Mouse (Mus musculus) embryonic facial prominence, embryonic 15.5 days (tissue): ENCODE data around the gene Zfp146. TPM values are rescaled to one million over a fixed set of nuclear protein-coding genes. Genes with fewer than 3 reads are reported as not detected.
"Not testable (repeated sequence)": the region's sequence is repeated elsewhere in the genome, so short reads cannot be mapped to it uniquely, and the experiment has no call there.

Experiments
- ATAC-seq: fragments of 200-750 bp; cut with Nextera tagmentation; 2 replicates; pipeline ENCODE4 v1.8.0; 2017; ENCODE audit warnings: low read depth, moderate TSS enrichment; ENCODE audit not compliant: insufficient number of reproducible peaks, low FRiP score, low TSS enrichment
- H3K27ac ChIP-seq: fragments of 300-500 bp; sonication (generic); replicated peaks from 2 replicates; pipeline ENCODE4 v1.5.1; 2015; ENCODE audit warnings: mild to moderate bottlenecking, inconsistent platforms
- H3K27me3 ChIP-seq: fragments of 300-500 bp; sonication (generic); 2 replicates; pipeline ENCODE4 v1.6.1; 2015; ENCODE audit warnings: inconsistent platforms
- H3K36me3 ChIP-seq: fragments of 300-500 bp; sonication (generic); 2 replicates; pipeline ENCODE4 v1.6.1; 2015; ENCODE audit warnings: mild to moderate bottlenecking, inconsistent platforms
- H3K4me1 ChIP-seq: fragments of 300-500 bp; sonication (generic); 2 replicates; pipeline ENCODE4 v1.6.1; 2015; ENCODE audit warnings: inconsistent platforms
- H3K4me2 ChIP-seq: fragments of 300-500 bp; sonication (generic); replicated peaks from 2 replicates; pipeline ENCODE4 v1.6.1; 2015; ENCODE audit warnings: mild to moderate bottlenecking, inconsistent platforms
- H3K4me3 ChIP-seq: fragments of 300-500 bp; sonication (generic); replicated peaks from 2 replicates; pipeline ENCODE4 v1.5.1; 2015; ENCODE audit warnings: mild to moderate bottlenecking, inconsistent platforms
- H3K9ac ChIP-seq: fragments of 300-500 bp; sonication (generic); 2 replicates; pipeline ENCODE4 v1.6.1; 2015; ENCODE audit warnings: inconsistent platforms
- H3K9me3 ChIP-seq: fragments of 300-500 bp; sonication (generic); replicated peaks from 2 replicates; pipeline ENCODE4 v1.6.1; 2016; ENCODE audit warnings: inconsistent platforms
- WGBS: fragments of 180-500 bp; shearing (Covaris S2); methylation state at CpG from one replicate; pipeline ENCODE4 v1.1.7; 2015; 5-methylcytosine and 5-hydroxymethylcytosine counted together
- polyA plus RNA-seq: library from polyadenylated mRNA; unstranded; fragments of >200 nt; fragmentation: Nextera tagmentation; extraction: Ambion mirVana; gene quantifications from 2 replicates; pipeline ENCODE4 v1.2.1, GENCODE M21; 2015

Zfp146 gene
- polyA plus RNA-seq, 1 experiment from 2014 or later = 13.6 TPM

DNA sequence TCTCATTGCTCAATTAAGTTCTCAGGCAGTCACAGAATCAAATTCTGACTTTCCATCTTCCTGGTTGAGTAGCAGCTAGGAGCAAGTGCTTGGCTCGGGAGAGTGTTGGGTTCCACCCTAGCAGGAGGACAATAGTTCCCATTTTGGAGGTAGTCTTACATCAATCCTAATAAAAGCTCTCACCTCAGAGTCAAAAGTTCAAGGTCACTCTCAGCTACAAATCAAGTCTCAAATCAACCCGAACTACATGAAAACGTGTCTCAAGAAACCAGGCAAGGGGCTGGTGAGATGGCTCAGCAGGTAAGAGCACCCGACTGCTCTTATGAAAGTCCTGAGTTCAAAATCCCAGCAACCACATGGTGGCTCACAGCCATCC, 19.6 kb upstream of the Zfp146 start:
- Histone ChIP-seq H3K27me3 (no peaks in the 10 kb centered on the region), H3K36me3 (peaks cover 74% of the 10 kb centered on the region), H3K4me3 (no peak overlapping the region), H3K4me1 (peaks cover 21% of the 10 kb centered on the region), H3K4me2 (no peak overlapping the region), H3K9me3 (no peaks in the 10 kb centered on the region), H3K27ac (no peak overlapping the region), H3K9ac (no peak overlapping the region)
- WGBS = 85% methylated on average over 4 of the region's 4 CpGs
- ATAC-seq = no peak

DNA sequence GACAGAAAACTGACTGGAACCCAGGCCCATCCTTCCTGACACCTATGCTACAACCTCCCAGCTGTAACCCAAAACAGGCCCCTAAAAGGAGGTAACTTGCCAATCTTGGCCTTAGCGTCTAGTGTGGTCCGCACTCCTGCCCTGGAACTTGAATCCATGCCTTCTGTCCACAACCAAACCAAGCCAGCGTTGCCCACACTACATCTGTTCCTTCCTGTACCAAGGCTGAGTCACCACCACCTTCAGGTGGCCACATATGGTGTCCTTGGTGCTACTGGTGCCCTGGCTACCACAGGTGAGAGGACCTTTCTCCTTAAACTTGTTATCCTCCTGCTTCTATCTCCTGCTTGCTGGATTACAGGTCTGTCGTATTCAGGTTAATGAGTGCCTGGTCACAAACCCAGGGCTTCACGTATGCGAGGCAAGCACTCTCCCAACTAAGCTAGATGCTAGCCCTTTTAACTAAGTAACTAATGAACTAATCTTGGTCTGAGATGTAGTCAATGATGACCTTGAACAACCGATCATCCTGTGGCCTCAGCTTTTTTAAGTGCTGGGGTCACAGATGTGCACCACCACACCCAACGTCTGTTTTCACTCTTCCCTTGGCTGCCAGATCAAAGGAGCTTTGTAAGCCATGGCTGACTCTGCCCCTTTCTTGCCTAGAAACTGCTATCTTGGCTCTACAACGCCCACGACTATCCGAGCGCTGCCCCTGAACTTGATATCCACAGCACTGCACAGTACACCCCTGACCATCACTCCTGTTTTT, 19.0 kb upstream of the Zfp146 start:
- Histone ChIP-seq H3K4me2 (no peak overlapping the region), H3K4me3 (no peak overlapping the region), H3K9me3 (no peaks in the 10 kb centered on the region), H3K27ac (no peak overlapping the region), H3K9ac (no peak overlapping the region), H3K27me3 (no peaks in the 10 kb centered on the region), H3K4me1 (peaks cover 24% of the 10 kb centered on the region), H3K36me3 (peaks cover 74% of the 10 kb centered on the region)
- WGBS = 66% methylated on average over 12 of the region's 12 CpGs
- ATAC-seq = no peak

DNA sequence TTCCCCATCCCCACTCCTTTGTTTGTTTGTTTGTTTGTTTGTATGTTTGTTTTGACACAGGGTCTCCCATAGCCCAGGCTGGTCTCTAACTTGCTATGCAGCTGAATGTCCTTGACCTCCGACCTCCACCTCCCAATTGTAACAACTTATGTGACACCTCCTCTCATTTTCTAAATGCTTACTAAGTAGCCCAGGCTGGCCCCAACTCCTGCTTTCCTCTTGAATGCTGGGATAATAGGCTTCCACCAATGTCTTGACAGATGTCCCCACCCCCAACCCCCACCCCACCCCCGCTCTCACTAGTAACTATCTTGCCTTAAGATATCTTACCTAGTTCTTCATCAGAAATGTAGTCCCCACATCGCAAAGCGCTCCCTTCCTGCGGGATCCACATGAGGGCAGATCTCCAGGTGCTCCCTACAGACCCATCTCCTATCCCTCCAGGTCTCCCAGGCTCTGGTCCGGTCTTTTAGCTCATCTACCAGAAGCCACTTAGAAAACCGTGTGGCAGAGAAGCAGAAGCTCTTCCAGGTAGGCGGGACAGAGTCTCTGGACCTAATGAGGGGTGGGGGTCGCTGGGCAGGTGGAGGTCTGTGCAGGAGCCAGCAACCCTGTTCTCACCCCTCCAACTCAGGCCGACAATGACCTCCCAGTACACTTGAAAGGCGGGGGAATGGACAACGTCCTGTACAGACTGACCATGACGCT, 15.2 kb upstream of the Zfp146 start:
- Histone ChIP-seq H3K4me2 (no peak overlapping the region), H3K9ac (no peak overlapping the region), H3K27me3 (no peaks in the 10 kb centered on the region), H3K4me1 (peaks cover 11% of the 10 kb centered on the region), H3K36me3 (peaks cover 46% of the 10 kb centered on the region), H3K9me3 (no peaks in the 10 kb centered on the region), H3K27ac (no peak overlapping the region), H3K4me3 (no peak overlapping the region)
- no peak for ATAC-seq
- WGBS = 72% methylated on average over 13 of the region's 13 CpGs

DNA sequence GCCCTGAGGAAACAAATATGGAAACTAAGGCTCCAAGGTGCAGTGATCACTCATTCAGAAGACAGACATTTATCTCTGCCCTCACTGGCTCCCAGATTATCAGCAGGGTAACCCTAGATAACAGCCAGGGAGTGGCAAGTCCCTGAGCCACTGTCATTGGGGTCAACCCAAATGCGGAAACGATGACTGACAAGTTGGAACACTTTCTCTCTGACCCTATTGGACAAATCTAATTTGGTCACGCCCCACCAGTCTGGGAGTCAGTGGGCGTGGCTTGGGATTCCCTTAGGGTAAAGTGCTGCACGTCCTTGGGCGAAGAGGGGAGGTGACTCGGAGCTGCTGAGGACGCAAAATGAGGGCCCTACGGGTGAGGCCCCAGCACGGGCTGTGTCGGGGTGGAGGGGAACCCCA, 14.3 kb upstream of the Zfp146 start, which contains the start of gene Cox7a1:
Gene Cox7a1 (plus strand): TSS at position 266 of the 411 bp plus-strand sequence.
- H3K27ac ChIP-seq = no peak within 1 kb of the TSS
- ATAC-seq = peak; percentile 36; the same call in 1 of the 2 replicates
- 2% methylated on average over 11 of the region's 11 CpGs for WGBS

DNA sequence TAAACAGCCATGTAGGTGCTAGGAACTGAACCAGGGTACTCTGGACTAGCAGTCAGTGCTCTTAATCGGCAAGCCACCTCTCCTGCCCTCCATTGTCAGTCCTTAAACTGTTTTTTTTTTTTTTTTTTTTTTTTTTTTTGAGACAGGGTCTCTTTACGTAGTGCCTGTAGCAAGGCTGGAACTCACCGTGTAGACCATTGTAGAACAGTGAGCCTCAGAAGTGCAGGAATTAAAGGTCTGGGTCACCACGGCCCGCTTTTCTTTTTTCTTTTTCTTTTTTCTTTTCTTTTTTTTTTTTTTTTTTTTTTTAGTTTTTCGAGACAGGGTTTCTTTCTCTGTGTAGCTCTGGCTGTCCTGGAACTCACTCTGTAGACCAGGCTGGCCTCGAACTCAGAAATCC, 13.6 kb upstream of the Zfp146 start:
- WGBS = 69% methylated on average over 7 of the region's 7 CpGs
- not testable (repeated sequence) for H3K27ac ChIP-seq, H3K27me3 ChIP-seq, H3K9ac ChIP-seq, ATAC-seq, H3K9me3 ChIP-seq, H3K4me3 ChIP-seq, H3K4me2 ChIP-seq
- Histone ChIP-seq H3K36me3 (peaks cover 39% of the 10 kb centered on the region), H3K4me1 (peaks cover 11% of the 10 kb centered on the region)

More for the DNA sequence above, 14.3 kb upstream of the Zfp146 start, which contains the start of gene Cox7a1:
- Histone ChIP-seq H3K36me3 (peaks cover 39% of the 10 kb centered on the region), H3K9me3 (no peaks in the 10 kb centered on the region), H3K27me3 (no peaks in the 10 kb centered on the region), H3K9ac (no peak within 1 kb of the TSS), H3K4me1 (peaks cover 11% of the 10 kb centered on the region), H3K4me3 (peak within 1 kb of the TSS; percentile 10; the same call in 1 of the 2 replicates), H3K4me2 (peak within 1 kb of the TSS; percentile 38)

DNA sequence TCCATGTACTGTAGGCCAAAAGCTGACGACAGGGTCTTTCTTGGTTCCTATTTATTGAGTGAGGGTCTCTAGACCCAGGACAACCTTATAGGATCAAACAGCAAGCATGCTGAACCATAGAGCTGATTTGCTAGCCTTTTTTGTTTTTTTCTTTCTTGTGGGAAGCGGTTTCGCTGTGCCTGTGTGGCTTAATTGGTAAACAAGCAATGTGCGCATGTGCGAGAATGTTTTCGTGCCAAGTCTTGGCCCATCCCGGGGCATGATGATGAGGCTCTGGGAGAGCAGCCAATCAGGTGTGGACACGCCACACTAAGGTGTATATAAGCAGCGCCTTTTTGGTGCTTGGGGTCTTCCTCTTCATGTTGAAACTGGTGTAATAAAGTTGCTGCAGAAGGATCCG, 12.4 kb upstream of the Zfp146 start:
- peaks cover 36% of the 10 kb centered on the region for H3K36me3 ChIP-seq
- not testable (repeated sequence) for H3K4me3 ChIP-seq, ATAC-seq, H3K9ac ChIP-seq, H3K4me2 ChIP-seq, H3K27ac ChIP-seq, H3K9me3 ChIP-seq, H3K27me3 ChIP-seq
- peaks cover 11% of the 10 kb centered on the region for H3K4me1 ChIP-seq
- WGBS = 87% methylated on average over 10 of the region's 10 CpGs

DNA sequence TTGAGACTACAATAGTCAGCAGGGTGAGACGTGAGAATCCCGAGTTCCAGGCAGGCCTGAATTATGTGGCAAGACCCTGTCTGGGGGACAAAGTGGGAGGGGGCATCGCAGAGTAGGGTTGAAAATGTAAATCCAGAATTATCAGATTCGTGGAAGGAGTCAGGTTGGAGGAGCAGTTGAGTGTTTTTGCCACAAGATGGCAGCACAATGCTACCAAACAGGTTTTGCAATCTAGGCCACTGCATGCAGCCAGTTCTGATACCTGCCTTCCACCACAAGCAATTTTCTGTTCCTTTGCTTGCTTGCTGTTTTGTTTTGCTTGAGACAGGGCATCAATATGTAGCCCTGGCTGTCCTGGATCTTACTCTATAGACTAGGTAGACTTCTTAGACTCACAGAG, 11.8 kb upstream of the Zfp146 start:
- Histone ChIP-seq H3K9me3 (no peaks in the 10 kb centered on the region), H3K36me3 (peaks cover 36% of the 10 kb centered on the region), H3K27me3 (no peaks in the 10 kb centered on the region), H3K9ac (no peak overlapping the region), H3K4me2 (no peak overlapping the region), H3K4me1 (peaks cover 11% of the 10 kb centered on the region), H3K27ac (no peak overlapping the region), H3K4me3 (no peak overlapping the region)
- WGBS = 0% methylated on average over 4 of the region's 4 CpGs
- no peak for ATAC-seq

DNA sequence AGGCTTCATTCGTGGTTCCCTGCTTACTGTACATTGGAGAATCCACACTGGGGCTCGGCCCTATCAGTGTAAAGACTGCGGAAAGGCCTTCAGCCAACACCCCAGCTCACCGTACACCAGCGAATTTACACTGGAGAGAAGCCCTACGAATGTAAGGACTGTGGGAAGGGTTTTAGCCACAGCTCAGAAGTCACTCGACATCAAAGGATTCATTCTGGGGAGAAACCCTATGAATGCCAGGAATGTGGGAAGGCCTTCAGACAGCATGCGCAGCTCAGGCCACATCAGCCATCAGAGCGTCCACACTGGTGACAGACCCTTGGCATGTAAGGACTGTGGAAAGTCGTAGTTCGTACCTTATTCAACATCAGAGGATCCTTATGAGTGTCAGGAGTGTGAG, 8.7 kb upstream of the Zfp146 start:
- Histone ChIP-seq H3K4me3 (no peak overlapping the region), H3K4me2 (no peak overlapping the region), H3K27me3 (no peaks in the 10 kb centered on the region), H3K27ac (no peak overlapping the region), H3K36me3 (peaks cover 33% of the 10 kb centered on the region), H3K9ac (no peak overlapping the region), H3K9me3 (no peaks in the 10 kb centered on the region), H3K4me1 (no peaks in the 10 kb centered on the region)
- no peak for ATAC-seq
- WGBS = 79% methylated on average over 11 of the region's 11 CpGs

DNA sequence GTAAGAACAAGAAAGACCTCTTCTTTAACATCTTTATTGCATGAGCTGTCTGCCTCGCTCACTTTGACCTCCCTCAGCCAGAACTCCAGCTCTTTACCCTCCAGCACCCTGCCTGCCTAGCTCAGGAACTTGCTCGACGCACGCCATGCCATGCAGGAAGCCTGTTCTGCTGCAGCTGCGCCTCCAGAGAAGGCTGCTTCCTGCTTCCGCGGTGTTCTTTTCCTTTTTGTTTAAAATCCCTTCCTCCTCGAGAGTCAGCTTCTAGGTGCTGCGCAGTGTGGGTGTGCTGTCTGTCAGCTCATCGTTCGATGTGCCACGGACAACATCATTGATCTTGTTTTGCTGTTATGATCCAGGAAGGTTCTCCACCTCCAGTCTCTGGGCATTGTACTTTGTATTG, 6.9 kb upstream of the Zfp146 start:
- Histone ChIP-seq H3K36me3 (peaks cover 33% of the 10 kb centered on the region), H3K4me1 (no peaks in the 10 kb centered on the region), H3K4me3 (no peak overlapping the region), H3K9me3 (no peaks in the 10 kb centered on the region), H3K9ac (no peak overlapping the region), H3K27ac (no peak overlapping the region), H3K4me2 (no peak overlapping the region), H3K27me3 (no peaks in the 10 kb centered on the region)
- WGBS = 84% methylated on average over 12 of the region's 12 CpGs
- ATAC-seq = no peak

DNA sequence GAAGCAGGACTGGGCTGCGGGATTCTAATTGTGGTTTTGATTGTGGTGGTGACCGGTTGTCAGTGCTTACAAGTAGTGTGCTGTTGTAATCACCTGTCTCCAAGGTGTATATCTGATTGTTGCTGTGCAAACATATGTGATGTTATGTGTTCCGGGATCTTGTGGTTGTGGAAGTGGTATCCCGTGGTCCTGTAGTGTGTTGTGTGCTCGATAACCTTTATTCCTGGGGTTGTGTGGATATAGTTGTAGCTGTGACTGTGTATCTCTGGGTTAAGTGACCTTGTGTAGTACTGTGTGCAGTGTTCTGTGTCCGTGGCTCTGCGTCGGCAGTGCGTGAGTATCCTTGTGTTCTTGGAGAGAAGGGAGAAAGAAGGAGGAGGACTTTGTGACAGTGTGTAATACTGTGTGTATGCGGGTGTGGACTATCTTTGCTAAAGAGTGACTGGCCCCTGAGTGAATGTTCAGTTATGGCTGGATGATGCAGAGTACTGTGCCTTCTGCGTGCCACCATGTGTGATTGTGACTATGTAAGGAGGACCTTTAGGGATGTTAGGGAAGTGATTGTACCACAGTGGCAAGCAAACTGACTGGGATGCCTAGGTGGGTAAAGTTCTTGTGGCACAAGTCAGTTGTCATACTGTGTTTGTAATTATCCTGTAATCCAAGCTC, 867 bp upstream of the Zfp146 start:
- peaks cover 16% of the 10 kb centered on the region; the same call in 1 of the 2 replicates for H3K9me3 ChIP-seq
- peaks cover 29% of the 10 kb centered on the region for H3K36me3 ChIP-seq
- peak overlapping the region; percentile 60 for H3K4me2 ChIP-seq
- WGBS = 22% methylated on average over 11 of the region's 11 CpGs
- ATAC-seq = peak; percentile 0; the same call in 1 of the 2 replicates
- H3K4me3 ChIP-seq = peak overlapping the region; percentile 74
- H3K27me3 ChIP-seq = no peaks in the 10 kb centered on the region
- peak overlapping the region; percentile 76 for H3K9ac ChIP-seq
- H3K4me1 ChIP-seq = peaks cover 8% of the 10 kb centered on the region
- H3K27ac ChIP-seq = peak overlapping the region; percentile 92

DNA sequence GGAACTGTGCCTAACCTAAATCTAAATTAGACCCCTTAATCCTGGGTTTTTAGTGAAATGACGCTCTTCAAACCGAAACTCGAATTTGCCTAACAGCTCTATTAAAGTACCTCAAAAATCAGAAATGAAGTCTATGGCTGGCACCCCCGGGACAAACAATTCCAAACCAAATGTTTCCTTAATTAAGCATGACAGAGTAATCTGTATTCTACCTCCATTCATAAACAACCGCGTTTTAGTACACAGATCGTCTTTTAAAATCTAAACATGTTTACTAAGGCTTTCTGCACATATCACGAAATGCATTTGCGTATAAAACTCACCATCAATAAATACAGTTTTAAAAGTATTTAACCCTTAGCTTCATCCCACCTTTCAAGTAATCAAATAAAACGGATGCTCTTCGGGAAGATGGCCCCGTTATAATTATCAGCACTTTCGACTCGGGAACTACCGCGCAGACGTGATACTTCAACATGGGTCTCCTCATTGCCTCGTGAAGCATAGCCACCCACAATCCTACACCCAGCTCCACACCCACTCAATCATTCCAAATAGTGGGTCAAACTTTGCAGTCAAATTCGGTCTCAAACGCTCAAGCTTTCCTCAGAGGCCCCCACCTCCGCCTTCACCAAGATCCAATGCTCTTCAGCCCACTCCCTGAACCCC, 502 bp downstream of the Zfp146 start:
- Histone ChIP-seq H3K4me3 (peak overlapping the region; percentile 74), H3K9ac (peak overlapping the region; percentile 76), H3K36me3 (peaks cover 39% of the 10 kb centered on the region), H3K27ac (peak overlapping the region; percentile 92), H3K9me3 (peaks cover 28% of the 10 kb centered on the region), H3K4me2 (peak overlapping the region; percentile 60), H3K4me1 (peaks cover 8% of the 10 kb centered on the region), H3K27me3 (no peaks in the 10 kb centered on the region)
- WGBS = 2% methylated on average over 21 of the region's 21 CpGs
- peak; percentile 13; the same call in 1 of the 2 replicates for ATAC-seq
